Mouse (Mus musculus) liver, embryonic 12.5 days (tissue): ENCODE measurements at regions not wholly inside any gene's neighbourhood (a gene's known extent, or its start where the extent isn't known, plus 50 kb on each side); places are given as distances from the start of the nearest gene placed in this dataset.

ENCODE experiments used
- ATAC-seq: fragments of 200-750 bp; cut with Nextera tagmentation; 2 replicates; pipeline ENCODE4 v1.8.0; 2017; ENCODE audit warnings: moderate number of reproducible peaks, mild to moderate bottlenecking, moderate library complexity
- H3K27ac ChIP-seq: fragments of 300-500 bp; sonication (generic); 2 replicates; pipeline ENCODE4 v1.5.1; 2016; ENCODE audit warnings: mild to moderate bottlenecking
- H3K27me3 ChIP-seq: fragments of 300-500 bp; sonication (generic); replicated peaks from 2 replicates; pipeline ENCODE4 v1.6.1; 2016; ENCODE audit warnings: mild to moderate bottlenecking, moderate library complexity
- H3K36me3 ChIP-seq: fragments of 300-500 bp; sonication (generic); 2 replicates; pipeline ENCODE4 v1.6.1; 2016; ENCODE audit warnings: mild to moderate bottlenecking, moderate library complexity
- H3K4me1 ChIP-seq: fragments of 300-500 bp; sonication (generic); 2 replicates; pipeline ENCODE4 v1.6.1; 2016
- H3K4me2 ChIP-seq: fragments of 300-500 bp; sonication (generic); 2 replicates; pipeline ENCODE4 v1.6.1; 2016; ENCODE audit warnings: mild to moderate bottlenecking, moderate library complexity
- H3K4me3 ChIP-seq: fragments of 300-500 bp; sonication (generic); 2 replicates; pipeline ENCODE4 v1.5.1; 2016; ENCODE audit warnings: mild to moderate bottlenecking, moderate library complexity
- H3K9ac ChIP-seq: fragments of 300-500 bp; sonication (generic); 2 replicates; pipeline ENCODE4 v1.6.1; 2016; ENCODE audit warnings: mild to moderate bottlenecking, moderate library complexity
- H3K9me3 ChIP-seq: fragments of 300-500 bp; sonication (generic); replicated peaks from 2 replicates; pipeline ENCODE4 v1.6.1; 2016; ENCODE audit warnings: mild to moderate bottlenecking, moderate library complexity
- WGBS: fragments of 180-500 bp; shearing (Covaris S2); methylation state at CpG from one replicate; pipeline ENCODE4 v1.1.7; 2016; ENCODE audit not compliant: insufficient replicate concordance; 5-methylcytosine and 5-hydroxymethylcytosine counted together

DNA sequence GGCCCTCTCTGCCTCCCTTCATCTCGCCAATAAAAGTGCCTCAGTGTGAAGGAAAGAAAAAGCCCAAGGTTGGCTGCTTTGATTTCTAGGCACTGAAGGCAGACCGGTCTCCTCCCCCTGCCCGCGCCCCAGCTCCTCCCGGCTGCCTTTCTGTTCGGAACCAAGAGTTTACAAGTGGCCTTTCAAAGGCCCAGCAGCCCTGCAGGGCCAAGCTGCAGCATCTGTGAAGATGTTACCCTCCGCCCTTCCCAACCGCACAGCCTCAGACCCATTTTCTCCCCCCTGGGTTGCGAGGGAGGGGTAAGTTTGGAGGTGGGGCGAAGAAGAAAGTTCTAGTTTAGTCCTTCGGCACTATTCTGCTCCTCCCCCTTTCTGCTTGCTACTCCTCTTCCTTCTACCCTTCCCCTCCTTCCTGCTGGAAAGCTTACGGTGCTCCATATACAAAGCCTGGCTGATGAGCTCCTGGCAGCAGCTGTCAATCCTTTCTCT, 227.1 kb upstream of the Tprg start:
- peak overlapping the region; percentile 68 for H3K4me2 ChIP-seq
- no peaks in the 10 kb centered on the region for H3K9me3 ChIP-seq
- ATAC-seq, result peak; percentile 18; the same call in 1 of the 2 replicates
- no peak overlapping the region for H3K9ac ChIP-seq
- peaks cover 18% of the 10 kb centered on the region for H3K4me1 ChIP-seq
- H3K27me3 ChIP-seq, result peaks cover 23% of the 10 kb centered on the region
- H3K36me3 ChIP-seq, result no peaks in the 10 kb centered on the region
- WGBS, result 7% methylated on average over 12 of the region's 12 CpGs
- peak overlapping the region; percentile 60; the same call in 1 of the 2 replicates for H3K27ac ChIP-seq
- H3K4me3 ChIP-seq, result peak overlapping the region; percentile 56

DNA sequence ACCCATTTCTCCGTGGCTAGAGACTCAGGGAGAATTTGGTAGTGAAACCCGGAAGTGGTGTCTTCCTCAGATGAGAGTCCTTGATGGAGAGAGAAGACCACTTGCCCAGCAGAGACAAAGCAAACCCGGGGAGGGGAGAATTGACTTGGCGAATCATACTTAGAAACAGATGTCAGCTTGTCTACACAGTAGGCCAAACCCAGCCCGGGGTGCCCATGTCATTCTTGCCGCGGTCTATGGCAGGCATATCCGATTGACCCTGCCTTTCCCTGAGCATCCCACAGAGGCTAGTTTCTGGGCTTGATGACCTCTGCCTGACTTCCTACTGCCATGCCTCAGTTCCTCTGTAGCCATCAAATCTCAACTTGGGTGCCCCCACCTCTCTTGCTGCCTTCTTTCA, 226.4 kb upstream of the Tprg start:
- 63% methylated on average over 8 of the region's 8 CpGs for WGBS
- no peak overlapping the region for H3K9ac ChIP-seq
- no peak for ATAC-seq
- H3K4me2 ChIP-seq, result no peak overlapping the region
- no peaks in the 10 kb centered on the region for H3K36me3 ChIP-seq
- H3K27me3 ChIP-seq, result peaks cover 23% of the 10 kb centered on the region
- no peak overlapping the region for H3K27ac ChIP-seq
- H3K4me1 ChIP-seq, result peaks cover 18% of the 10 kb centered on the region
- H3K9me3 ChIP-seq, result no peaks in the 10 kb centered on the region
- H3K4me3 ChIP-seq, result no peak overlapping the region

DNA sequence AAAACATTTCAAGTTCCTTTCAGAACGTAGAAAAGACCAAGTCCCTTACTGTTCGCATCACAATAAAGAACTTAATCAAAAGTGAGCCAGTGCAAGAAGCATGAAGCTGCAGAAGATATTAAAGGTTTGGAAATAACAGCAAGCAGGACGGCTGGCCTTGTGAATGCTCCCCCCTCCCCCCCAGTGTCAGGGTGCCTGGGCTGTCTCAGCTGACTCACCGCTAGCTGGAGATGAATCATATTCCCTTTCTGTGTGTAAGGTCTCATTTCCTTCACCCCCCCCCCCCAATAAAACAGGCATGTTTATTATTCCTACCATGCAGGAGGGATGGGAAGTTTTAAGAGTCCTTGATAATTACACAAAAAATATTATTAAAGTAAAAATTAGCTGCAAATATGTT, 225.0 kb upstream of the Tprg start:
- Histone ChIP-seq H3K4me1 (peaks cover 18% of the 10 kb centered on the region), H3K4me2 (no peak overlapping the region), H3K4me3 (no peak overlapping the region), H3K9ac (no peak overlapping the region), H3K27me3 (peaks cover 23% of the 10 kb centered on the region), H3K36me3 (no peaks in the 10 kb centered on the region), H3K9me3 (no peaks in the 10 kb centered on the region), H3K27ac (no peak overlapping the region)
- 67% methylated on average over 4 of the region's 4 CpGs for WGBS
- ATAC-seq, result no peak

DNA sequence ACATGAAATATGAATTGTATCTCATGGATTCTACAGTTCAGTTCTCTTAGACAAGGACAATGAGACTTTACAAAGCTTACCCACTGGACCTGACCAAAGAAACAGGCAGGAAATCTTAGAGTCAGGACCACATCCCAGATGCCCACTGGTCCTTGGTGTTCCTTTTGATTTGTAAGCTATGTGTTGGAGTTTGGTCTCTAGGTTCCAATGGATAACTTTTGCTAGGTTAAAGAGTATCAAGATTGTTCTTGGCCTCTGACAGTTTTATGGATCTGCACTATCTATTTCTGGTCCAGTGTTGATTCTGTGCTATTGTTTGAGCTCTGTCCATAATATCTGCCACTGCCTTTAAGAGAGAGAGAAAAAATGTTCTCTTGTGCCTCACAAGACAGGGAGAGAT, 222.6 kb upstream of the Tprg start:
- H3K9ac ChIP-seq, result no peak overlapping the region
- H3K4me3 ChIP-seq, result no peak overlapping the region
- no peak overlapping the region for H3K27ac ChIP-seq
- H3K9me3 ChIP-seq, result no peaks in the 10 kb centered on the region
- no peak overlapping the region for H3K4me2 ChIP-seq
- H3K36me3 ChIP-seq, result no peaks in the 10 kb centered on the region
- peaks cover 7% of the 10 kb centered on the region; the same call in 1 of the 2 replicates for H3K4me1 ChIP-seq
- peaks cover 11% of the 10 kb centered on the region for H3K27me3 ChIP-seq
- no peak for ATAC-seq

DNA sequence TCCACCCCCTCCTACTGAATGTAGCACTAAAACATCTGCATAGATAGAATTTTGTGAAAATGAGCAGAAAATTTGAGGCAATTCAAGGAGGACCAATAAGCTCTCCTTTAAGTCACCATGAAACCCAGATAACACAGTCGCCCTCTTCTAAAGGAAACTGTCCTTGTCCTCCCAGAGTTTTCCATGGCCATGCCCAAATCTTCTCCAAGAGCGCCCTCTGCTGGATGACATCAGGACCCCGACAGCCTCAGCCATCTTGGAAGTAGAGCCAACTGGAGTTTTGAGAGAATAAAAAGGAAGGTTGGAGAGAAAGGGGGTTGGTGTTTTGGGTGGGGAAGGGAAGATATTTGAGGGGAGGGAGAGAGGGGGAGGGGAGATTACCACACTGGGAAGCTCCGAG, 222.1 kb upstream of the Tprg start:
- ATAC-seq, result no peak
- Histone ChIP-seq H3K4me2 (no peak overlapping the region), H3K27me3 (peaks cover 5% of the 10 kb centered on the region), H3K27ac (no peak overlapping the region), H3K9me3 (no peaks in the 10 kb centered on the region), H3K36me3 (no peaks in the 10 kb centered on the region), H3K4me3 (no peak overlapping the region), H3K4me1 (peaks cover 3% of the 10 kb centered on the region; the same call in 1 of the 2 replicates), H3K9ac (no peak overlapping the region)
- WGBS, result 12% methylated on average over 4 of the region's 4 CpGs

DNA sequence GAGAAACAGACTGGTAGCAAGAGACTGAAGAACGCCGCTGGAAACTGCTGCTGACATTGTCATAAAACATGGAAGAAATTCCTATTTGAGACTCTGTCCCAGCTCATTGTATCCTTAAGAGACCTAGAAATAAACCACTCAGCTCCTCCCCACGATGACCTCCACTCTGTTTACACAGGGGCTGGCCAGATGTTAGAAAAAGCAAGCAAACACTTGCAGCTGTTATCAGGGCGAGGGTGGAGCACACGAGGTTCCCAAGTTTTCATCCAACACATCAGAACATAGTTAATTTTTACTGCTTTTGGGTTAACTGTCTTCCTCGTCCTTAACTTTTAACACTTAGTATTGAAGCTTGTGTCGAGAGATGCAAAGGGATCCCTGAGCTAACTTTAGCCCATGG, 219.8 kb upstream of the Tprg start:
- Histone ChIP-seq H3K36me3 (no peaks in the 10 kb centered on the region), H3K27ac (no peak overlapping the region), H3K27me3 (no peaks in the 10 kb centered on the region), H3K9ac (no peak overlapping the region), H3K4me2 (no peak overlapping the region), H3K4me1 (no peaks in the 10 kb centered on the region), H3K4me3 (no peak overlapping the region), H3K9me3 (no peaks in the 10 kb centered on the region)
- no peak for ATAC-seq
- WGBS, result 45% methylated on average over 7 of the region's 7 CpGs

DNA sequence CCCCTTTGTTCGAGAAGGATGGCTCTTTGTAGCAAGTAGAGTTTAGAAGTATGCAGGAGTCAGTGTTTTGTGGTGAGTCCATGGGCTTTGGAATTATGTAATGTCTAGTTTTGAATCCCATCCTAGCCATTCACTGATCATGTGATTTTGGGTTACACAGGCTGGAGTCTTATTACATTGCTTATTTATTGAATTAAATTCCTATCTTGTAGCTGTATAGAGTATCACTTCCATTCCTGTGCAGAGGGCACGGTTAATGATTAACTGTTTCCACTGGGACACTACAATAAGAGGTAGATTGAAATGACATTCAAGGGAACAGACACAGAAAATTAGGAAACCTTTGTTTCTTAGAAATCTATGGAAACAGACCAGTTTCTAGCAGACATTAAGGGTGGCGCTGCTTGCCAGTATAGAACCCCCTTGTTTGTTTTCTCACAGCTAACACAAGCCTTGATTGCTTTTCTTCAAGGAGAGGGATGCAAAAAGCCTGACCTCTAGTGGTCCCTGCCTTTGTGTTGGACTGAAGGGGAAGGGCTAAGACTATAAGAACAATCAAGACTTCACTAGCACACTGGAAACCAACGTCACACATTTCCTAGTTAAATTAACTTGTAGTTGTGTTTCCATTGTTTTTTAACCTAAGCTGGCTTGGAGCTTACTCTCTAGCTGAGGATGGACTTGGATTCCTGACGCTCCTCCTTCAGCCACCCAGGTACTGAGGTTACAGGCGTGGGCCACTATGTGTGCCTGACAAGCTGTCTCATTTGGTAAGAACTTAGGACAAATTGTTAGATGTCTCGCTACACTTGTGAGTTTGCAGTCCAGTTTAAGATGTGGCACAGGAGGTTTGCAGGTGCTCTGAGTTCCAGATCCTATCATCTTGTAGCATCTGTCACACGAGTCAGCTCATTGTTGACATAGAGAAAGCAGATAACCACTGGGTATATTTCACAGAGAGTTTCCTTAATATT, 219.1 kb upstream of the Tprg start:
- no peak overlapping the region for H3K4me2 ChIP-seq
- 39% methylated on average over 8 of the region's 8 CpGs for WGBS

DNA sequence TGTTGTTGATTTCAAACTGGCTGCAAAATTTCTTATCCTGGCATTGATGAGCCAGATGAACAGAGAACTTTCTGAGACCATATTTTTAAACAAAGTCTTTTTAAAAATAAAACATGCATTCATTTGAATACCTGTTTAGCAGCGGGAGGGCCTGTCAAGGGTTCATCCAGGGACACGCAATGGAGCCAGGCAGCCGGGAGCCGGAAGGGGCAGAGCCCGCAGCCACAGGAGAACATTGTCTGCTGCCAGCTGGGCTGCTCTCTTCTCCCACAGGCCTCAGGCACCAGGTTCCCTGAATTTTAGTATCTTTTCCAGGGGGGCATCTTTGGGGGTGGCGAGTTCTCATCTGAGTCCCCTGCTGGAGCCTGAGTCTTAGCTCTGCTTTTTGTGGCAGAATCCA, 205.8 kb upstream of the Tprg start:
- WGBS, result 78% methylated on average over 6 of the region's 6 CpGs
- H3K36me3 ChIP-seq, result no peaks in the 10 kb centered on the region

More for the DNA sequence above, 219.1 kb upstream of the Tprg start:
- Histone ChIP-seq H3K27ac (no peak overlapping the region), H3K27me3 (no peaks in the 10 kb centered on the region), H3K4me3 (no peak overlapping the region), H3K9ac (no peak overlapping the region), H3K9me3 (no peaks in the 10 kb centered on the region), H3K36me3 (no peaks in the 10 kb centered on the region), H3K4me1 (no peaks in the 10 kb centered on the region)
- no peak for ATAC-seq

DNA sequence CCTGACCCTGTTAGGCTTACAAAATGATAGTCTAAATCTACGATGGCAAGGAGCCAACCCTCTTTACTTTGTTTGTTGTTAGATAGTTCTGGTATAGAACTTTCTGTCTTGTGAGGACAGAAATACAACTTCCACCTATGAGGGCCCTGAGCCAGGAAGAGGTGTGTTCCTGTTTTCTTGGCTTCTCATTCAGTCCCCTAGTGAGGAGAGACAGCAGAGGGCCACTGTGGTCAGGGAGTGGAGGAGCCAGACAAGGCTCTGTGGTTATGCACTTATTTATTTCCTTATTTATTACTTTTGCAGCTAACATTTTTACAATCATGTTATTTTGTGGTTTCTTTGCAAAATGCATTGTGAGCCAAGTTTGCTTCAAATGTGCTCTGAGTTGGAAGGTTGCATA, 202.9 kb upstream of the Tprg start:
- ATAC-seq, result no peak
- no peak overlapping the region for H3K4me2 ChIP-seq
- H3K4me3 ChIP-seq, result no peak overlapping the region
- H3K9me3 ChIP-seq, result no peaks in the 10 kb centered on the region
- WGBS, result 66% methylated on average over 1 of the region's 1 CpGs
- no peak overlapping the region for H3K9ac ChIP-seq
- H3K36me3 ChIP-seq, result no peaks in the 10 kb centered on the region
- H3K27ac ChIP-seq, result no peak overlapping the region
- H3K4me1 ChIP-seq, result no peaks in the 10 kb centered on the region
- no peaks in the 10 kb centered on the region for H3K27me3 ChIP-seq

More for the DNA sequence above, 205.8 kb upstream of the Tprg start:
- Histone ChIP-seq H3K4me1 (no peaks in the 10 kb centered on the region), H3K4me3 (no peak overlapping the region), H3K9me3 (no peaks in the 10 kb centered on the region), H3K4me2 (no peak overlapping the region), H3K9ac (no peak overlapping the region), H3K27ac (no peak overlapping the region), H3K27me3 (no peaks in the 10 kb centered on the region)
- ATAC-seq, result no peak

DNA sequence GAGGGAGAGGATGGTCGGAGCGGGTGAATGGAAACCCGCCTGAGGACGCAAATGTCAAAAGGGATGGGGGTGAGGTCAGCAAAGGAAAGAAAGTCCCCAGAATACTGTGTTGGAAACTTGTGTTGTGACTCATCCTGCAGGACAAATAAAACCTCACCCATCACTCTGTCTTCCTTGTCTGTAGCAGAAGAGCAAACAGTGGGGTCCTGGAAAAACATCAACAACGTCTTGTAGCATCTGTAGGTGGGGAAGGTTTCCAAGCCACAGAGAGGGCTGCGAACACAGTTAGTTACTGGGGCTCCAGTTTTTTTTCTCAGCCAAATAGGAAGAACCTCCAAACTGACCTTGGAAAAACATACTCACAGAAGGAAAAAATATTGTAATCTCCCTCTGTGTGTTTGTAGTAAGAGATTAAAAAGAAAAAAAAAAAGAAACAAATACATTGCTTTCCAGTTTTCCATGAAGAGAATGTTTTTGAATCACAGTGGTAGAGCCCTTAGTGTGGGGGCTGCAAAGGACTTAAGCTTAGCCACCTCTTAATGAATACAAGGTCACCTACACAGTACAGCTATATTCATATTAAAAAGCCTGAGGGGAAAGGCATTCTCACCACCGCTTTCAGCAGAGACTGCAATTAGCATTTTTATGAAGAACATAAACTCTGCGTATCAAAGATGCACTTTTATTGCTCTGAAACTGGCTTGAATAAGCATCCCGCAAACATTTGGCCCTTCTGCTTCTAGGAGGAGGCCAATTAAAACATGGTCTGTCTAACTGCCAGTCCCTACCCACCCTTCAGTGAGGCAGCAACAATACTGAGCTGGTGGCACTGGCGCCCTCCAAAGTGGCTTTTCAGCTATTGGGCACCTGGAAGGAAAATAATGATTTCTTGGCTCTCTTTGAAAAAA, 198.6 kb upstream of the Tprg start:
- no peak for ATAC-seq
- no peak overlapping the region for H3K27ac ChIP-seq
- 74% methylated on average over 10 of the region's 10 CpGs for WGBS
- H3K4me3 ChIP-seq, result no peak overlapping the region
- H3K4me1 ChIP-seq, result no peaks in the 10 kb centered on the region
- H3K9me3 ChIP-seq, result no peaks in the 10 kb centered on the region
- no peak overlapping the region for H3K4me2 ChIP-seq
- H3K36me3 ChIP-seq, result no peaks in the 10 kb centered on the region
- H3K9ac ChIP-seq, result no peak overlapping the region
- no peaks in the 10 kb centered on the region for H3K27me3 ChIP-seq

DNA sequence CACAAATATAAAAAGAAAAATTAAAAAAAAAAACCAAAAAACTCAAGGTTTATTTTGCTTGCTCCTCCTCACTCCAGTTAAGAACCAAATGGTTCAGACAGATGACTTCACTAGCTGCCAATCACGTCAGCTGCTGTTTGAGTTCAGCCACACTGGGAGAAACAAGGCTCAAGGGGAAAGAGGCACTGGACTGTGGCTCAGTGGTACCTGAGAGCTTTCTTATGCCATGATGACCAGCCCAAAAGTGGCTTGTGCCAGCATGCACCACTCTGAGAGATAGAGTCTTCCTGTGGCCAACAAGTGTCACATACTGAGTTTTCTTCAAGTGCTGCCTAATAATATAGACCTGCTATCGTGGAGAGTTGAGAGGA, 198.0 kb upstream of the Tprg start:
- ATAC-seq, result no peak
- no peaks in the 10 kb centered on the region for H3K27me3 ChIP-seq
- WGBS, result 75% methylated on average over 2 of the region's 2 CpGs

DNA sequence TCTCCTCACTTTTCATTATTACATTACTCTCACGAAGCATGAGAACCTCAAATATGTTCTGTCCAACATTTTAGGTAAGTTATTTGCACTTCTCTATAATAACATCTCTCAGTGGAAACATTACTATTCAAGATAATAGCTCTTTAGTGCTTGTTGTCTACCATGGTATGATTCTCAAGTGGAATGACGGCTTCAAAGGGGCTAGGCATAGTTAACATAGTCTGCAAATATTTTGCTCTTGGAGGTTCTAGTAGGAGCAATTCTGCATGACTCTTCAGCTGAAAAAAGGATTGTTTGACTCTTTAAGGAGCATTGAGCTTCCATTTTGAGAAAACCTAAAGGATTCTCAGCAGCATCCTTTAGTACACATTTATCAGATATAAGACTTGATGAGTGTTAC, 182.5 kb upstream of the Tprg start:
- Histone ChIP-seq H3K4me3 (no peak overlapping the region), H3K9me3 (no peaks in the 10 kb centered on the region), H3K9ac (no peak overlapping the region), H3K36me3 (no peaks in the 10 kb centered on the region), H3K4me2 (no peak overlapping the region), H3K27me3 (no peaks in the 10 kb centered on the region), H3K4me1 (no peaks in the 10 kb centered on the region), H3K27ac (no peak overlapping the region)
- no peak for ATAC-seq
- 62% methylated on average over 2 of the region's 2 CpGs for WGBS

More for the DNA sequence above, 198.0 kb upstream of the Tprg start:
- no peaks in the 10 kb centered on the region for H3K4me1 ChIP-seq
- no peak overlapping the region for H3K4me2 ChIP-seq
- no peaks in the 10 kb centered on the region for H3K9me3 ChIP-seq
- H3K9ac ChIP-seq, result no peak overlapping the region
- H3K36me3 ChIP-seq, result no peaks in the 10 kb centered on the region
- no peak overlapping the region for H3K27ac ChIP-seq
- H3K4me3 ChIP-seq, result no peak overlapping the region
